Mouse (Mus musculus): ENCODE data around the gene Lrp5.
A peak's percentile ranks its signal among the peaks of the same experiment; 100 is the strongest.

Gene Lrp5

GRCm38 (mm10) chr19:3654058-3654457 is 32.3 kb downstream of the Lrp5 start:
- DNase-seq = no peak

DNA sequence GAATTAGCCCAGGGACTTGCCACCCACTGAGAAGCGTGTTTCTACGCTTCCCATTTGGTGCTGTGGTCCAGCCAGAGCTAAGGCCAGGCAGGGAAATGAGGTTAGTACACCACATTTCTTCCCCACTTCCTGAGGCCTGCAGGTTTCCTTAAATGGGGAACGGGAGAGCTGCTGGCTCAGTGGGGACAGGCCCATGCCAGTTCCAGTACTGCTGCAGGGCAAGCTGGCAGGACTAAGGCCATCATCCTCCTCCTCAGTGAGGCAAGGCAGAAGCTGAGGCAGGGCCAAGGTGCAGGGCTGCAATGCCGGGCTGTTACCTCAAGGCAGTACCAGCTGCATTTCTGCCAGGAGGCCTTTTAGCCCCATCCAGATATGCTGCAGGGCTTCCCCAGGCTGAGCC is 32.9 kb downstream of the Lrp5 start:
- DNase-seq = no peak

GRCm38 (mm10) chr19:3651989-3652388 is 34.4 kb downstream of the Lrp5 start:
- DNase-seq = no peak

GRCm38 (mm10) chr19:3651220-3651619 is 35.1 kb downstream of the Lrp5 start:
- DNase-seq = peak; percentile 62

- no peak for DNase-seq
Observed at GRCm38 (mm10) chr19:3650448-3650847, 35.9 kb downstream of the Lrp5 start.

DNA sequence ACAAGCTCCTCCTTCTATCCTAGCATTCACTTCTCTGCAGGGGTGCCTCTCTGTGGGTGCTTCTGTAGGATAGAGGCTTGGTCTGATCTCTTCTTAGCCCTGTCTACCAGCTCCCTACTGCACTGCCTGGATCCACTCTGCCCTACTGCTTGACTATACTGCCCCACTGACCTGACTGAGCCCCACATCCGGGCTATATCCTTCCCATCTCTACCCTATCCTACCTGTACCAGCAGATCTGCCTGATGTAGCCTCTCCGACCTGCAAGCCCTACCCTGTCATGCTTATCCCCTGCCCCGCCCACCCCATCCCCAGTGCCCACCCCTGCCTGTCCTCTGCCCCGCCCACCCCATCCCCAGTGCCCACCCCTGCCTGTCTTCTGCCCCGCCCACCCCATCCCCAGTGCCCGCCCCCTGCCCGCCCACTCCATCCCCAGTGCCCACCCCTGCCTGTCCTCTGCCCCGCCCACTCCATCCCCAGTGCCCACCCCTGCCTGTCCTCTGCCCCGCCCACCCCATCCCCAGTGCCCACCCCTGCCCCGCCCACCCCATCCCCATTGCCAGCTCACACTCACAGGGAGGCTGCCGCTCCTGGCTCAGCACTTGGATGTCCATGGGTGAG is 37.4 kb downstream of the Lrp5 start:
- DNase-seq = no peak

DNA sequence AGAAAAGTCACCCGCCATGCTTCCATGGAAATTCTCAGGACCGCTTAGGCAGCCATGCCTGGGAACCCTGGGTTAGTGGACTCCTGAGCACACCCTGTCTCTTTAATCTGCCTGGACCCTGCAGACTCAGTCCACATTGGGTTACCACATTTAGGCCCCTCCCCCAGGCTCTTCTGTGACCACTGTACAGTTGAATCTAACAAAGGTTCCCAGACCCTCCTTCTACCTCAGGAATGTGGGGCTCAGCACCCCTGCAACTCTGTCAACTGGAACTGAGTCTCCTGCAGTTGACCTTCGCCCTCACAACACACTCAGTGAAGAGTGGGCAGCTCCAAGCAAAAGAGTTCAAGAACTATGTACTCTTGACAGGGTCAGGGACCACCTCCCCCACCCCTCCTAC is 38.4 kb downstream of the Lrp5 start:
- DNase-seq = no peak

- DNase-seq = no peak
Observed at GRCm38 (mm10) chr19:3645813-3646212, 40.6 kb downstream of the Lrp5 start.

DNA sequence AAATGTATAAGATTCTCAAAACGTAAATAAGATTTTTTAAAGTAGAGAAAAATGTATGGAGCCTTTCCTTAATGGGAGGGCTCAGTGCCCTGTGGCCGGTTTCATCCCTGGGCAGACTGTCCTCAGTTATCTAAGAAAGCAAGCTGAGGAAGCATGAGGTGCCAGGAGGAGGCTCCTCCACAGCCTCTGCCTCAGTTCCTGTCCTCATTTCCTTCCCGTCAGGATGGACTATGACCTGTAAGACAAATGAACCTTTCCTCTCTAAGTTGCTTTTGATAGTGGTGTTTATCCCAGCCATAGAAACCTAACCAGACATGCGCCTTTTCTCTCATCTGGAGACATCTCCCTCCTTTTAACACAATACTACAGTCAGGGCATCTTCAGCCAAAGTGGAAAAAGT is 41.0 kb downstream of the Lrp5 start:
- no peak for DNase-seq

DNA sequence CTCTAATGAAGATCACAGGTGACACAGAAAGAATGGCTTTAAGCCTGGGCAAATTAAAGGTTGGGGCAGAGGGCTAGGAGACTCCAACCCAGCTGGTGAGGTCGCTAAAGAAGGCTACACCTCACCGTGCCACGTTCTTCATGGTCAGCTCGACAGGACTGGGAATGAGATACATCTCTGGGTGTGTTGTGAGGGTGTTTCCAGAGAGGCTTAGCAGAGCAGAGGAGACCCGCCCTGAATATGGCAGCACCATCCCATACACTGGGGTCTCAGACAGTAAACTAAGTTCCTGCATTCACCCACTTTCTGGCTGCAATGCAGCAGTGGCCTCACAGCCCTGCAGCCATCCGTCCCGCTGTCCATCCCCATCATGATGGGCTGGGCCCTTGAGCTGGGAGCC is 46.8 kb downstream of the Lrp5 start:
- DNase-seq = no peak

DNA sequence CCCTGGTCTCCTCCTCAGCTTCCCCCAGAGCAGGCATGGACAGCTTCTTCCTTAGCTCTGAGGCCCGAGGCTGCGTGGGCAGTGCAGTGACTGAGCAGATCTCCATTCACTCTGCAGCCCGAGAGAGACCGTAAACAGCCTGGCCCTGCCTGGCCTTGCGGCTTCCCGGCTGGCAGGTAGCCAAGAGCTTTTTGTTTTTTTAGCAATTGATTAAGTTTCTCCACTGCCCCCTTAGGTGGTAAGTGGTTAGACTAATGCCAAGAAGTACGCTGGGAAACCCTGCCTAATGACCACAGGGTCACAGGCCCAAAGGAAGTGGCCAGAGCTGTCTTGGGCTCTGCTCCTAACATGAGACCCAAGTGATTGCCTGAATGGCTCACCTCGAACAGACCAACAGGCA is 47.7 kb downstream of the Lrp5 start:
- DNase-seq = no peak

DNA sequence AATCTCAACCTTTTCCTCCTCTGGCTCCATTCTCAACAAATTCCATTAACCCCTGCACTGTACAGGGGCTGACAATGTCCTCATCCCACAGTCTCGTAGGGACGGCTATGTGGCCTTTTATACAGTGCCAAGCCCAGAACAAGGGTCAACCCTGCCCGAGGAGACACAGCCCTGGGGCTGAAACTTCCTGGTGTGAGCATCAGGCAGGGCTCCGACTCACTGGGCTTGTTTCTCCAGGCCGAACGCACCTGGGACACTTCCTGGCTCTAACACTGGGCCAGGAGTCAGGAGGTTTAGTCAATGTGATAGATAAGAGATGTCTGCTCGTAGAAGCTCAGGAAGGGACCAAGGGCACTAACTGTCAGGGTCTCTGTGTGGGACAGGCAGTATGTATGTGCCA is 54.3 kb downstream of the Lrp5 start:
- no peak for DNase-seq

GRCm38 (mm10) chr19:3631431-3631830 is 54.9 kb downstream of the Lrp5 start:
- no peak for DNase-seq

GRCm38 (mm10) chr19:3630486-3630885 is 55.9 kb downstream of the Lrp5 start:
- DNase-seq = no peak

DNA sequence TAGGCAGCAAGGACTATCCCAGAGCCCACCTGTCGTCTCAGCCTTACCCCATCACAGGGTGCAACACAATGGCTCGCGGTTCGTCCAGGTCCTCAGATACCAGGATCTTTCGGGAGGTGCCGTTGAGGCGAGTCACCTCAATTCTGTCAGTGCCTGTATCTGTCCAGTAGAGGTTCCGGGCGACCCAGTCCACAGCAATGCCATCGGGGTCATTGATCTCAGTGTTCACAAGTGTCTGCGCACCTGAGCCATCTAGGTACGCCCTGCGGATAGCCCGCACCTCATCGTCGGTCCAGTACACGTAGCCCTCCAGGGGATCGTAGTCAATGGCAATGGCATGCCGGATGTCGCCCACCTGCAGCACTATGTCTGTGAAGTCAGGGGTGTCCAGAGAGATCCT is 56.3 kb downstream of the Lrp5 start:
- DNase-seq = no peak

- no peak for DNase-seq
Observed at GRCm38 (mm10) chr19:3628223-3628622, 58.1 kb downstream of the Lrp5 start.

GRCm38 (mm10) chr19:3625111-3625510 is 61.3 kb downstream of the Lrp5 start:
- DNase-seq = no peak

DNA sequence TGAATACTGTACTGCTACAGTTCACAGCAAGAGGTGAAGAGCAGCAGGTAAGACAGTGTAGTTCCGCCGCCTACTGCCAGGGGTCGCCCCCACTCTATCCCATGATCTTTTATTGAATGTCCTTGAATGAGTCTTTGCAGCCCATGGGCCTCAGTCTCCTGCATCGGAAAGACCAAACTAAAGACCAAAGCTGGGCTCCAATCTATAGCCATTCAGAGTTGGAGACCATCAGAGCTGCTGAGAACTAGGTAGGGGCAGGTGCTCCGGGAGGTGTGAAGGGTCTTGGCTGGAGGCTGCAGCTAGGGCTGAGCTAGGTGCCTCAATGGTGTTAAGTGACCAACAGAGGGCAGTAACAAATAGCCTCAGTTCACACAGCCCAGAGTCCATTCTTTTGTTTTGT is 62.5 kb downstream of the Lrp5 start:
- peak; percentile 79 for DNase-seq

DNA sequence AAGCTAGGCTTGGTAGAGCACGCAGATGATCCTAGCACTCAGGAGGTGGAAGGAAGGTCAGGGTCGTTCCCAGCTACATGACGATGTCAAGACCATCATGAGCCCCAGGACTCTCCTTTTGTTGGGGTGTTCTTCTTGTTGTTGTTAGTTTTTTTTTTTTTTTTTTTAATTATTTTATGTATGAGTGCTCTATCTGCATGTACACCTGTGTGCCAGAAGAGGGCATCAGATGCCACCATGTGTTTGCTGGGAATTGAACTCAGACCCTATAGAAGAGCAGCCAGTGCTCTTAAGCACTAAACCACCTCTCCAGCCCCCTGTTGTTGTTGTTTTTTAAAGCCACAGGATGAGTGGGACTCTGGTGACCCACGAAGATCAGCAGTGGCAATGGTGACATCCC is 63.1 kb downstream of the Lrp5 start:
- no peak for DNase-seq

DNA sequence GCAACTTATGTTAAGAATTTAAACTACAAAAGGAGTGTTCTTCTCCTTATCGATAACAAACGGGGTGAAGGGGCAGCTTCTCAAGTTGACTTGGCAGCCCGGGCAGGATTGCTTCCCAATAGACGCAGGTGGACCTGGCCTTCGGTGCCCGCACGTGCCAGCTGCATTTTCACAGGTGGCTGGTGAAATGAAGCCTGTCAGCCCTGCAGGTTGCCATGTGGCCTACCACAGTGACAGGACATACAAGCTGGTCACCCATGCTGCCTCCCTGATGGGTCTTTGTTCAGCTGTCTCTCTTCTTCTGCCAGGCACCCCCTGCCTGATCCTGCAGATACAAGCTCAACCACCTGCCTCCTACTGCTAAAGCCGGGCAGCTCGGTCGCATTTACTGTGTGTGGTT is 65.5 kb downstream of the Lrp5 start:
- no peak for DNase-seq

- DNase-seq = peak; percentile 49
Observed at GRCm38 (mm10) chr19:3619359-3619758, 67.0 kb downstream of the Lrp5 start.

DNA sequence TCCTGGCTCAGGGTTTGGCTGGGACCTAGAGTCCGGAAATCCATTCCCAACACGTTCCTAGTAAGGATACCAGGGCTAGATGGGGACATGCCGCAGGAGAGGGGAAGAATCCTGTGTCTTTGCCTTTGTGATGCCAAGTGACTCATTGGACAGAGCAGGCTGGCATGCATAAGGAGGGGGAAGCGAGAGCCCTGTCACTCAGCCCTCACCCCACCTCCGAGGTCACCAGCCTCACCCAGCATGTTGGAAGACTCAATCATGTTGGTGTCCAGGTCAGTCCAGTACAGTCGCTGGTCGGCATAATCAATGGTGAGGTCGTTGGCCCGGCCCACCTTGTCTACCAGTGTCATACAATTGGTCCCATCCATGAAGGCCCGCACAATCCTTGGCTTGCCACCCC is 72.4 kb downstream of the Lrp5 start:
- no peak for DNase-seq

- DNase-seq = no peak
Observed at GRCm38 (mm10) chr19:3612534-3613273, 73.7 kb downstream of the Lrp5 start.

GRCm38 (mm10) chr19:3611730-3612129 is 74.6 kb downstream of the Lrp5 start:
- DNase-seq = no peak

DNA sequence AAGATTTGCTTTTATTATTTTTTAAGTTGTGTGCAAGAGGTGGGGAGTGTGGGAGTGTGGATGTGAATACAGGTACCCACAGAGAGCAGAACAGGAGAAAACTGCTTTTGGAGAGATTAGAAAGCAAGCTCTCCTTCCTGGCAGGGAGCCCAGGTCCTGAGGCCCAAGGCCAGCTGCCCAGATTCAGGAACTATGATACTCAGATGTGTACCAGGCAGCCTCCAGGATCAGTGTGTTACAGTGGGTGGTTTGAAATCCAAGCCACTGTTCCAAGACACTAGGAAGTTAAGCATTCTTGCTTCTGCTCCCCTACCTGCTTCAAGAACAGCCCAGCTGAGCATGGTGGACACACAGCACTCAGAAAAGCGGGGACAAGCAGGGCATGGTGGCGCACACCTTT is 75.5 kb downstream of the Lrp5 start:
- DNase-seq = no peak

All from thymus, postnatal 4 days (tissue).